Mouse (Mus musculus): ENCODE measurements around the gene Scin.
A peak's percentile ranks its signal among the peaks of the same experiment; 100 is the strongest.

The Scin gene

GRCm38 (mm10) chr12:40023014-40023642, 110.9 kb downstream of the Scin start:
- DNase-seq: no peak

GRCm38 (mm10) chr12:40022344-40022743, 111.7 kb downstream of the Scin start:
- DNase-seq: no peak

GRCm38 (mm10) chr12:40017955-40018505, 116.0 kb downstream of the Scin start:
- no peak for DNase-seq

GRCm38 (mm10) chr12:40016648-40017460, 117.2 kb downstream of the Scin start:
- DNase-seq: peak; percentile 59

- no peak for DNase-seq
These were observed 118.0 kb downstream of the Scin start for GRCm38 (mm10) chr12:40016068-40016467.

GRCm38 (mm10) chr12:40009866-40010265, 124.2 kb downstream of the Scin start:
- DNase-seq: no peak
